Mouse (Mus musculus): ENCODE measurements at regions not wholly inside any gene's neighbourhood (a gene's known extent, or its start where the extent isn't known, plus 50 kb on each side); places are given as distances from the start of the nearest gene placed in this dataset.

DNA sequence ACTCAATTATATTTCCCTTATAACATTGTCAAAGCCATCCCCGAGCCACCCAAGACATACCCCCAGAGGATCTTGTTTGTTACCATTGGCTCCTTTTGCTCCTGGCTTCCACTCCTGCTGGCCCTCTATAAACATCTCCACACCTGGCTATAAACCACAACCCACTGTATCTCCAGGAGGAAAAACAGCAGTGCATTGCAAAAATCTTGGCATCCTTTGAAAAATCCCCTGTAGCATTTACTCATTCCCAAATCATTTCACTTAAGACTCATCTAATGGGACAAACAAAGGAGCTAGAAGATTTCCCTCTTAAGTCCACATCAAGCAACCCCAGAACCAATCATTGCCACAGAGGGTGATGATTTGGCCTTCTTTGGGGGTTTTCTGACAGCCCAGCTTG is 142.6 kb downstream of the Sox9 start:
- DNase-seq (no peak), ATAC-seq (ENCODE audit: insufficient read depth) (no peak)
- Histone ChIP-seq H3K27ac (ENCODE audit: low read depth) (no peak overlapping the region), H3K4me3 (ENCODE audit: low read depth, low read length) (no peak overlapping the region), H3K4me2 (no peak overlapping the region), H3K9ac (no peak overlapping the region), H3K27me3 (ENCODE audit: insufficient read depth, low read length) (no peaks in the 10 kb centered on the region), H3K36me3 (ENCODE audit: insufficient read depth) (no peaks in the 10 kb centered on the region), H3K4me1 (ENCODE audit: insufficient read depth) (no peaks in the 10 kb centered on the region; the same call in 1 of the 2 replicates), H3K9me3 (ENCODE audit: low read depth, low read length) (no peaks in the 10 kb centered on the region)
- WGBS = 34% methylated on average over 1 of the region's 1 CpGs
- TF ChIP-seq CTCF (IDR thresholded peaks at IDR 0.05; ENCODE audit: low read depth) = no peak

DNA sequence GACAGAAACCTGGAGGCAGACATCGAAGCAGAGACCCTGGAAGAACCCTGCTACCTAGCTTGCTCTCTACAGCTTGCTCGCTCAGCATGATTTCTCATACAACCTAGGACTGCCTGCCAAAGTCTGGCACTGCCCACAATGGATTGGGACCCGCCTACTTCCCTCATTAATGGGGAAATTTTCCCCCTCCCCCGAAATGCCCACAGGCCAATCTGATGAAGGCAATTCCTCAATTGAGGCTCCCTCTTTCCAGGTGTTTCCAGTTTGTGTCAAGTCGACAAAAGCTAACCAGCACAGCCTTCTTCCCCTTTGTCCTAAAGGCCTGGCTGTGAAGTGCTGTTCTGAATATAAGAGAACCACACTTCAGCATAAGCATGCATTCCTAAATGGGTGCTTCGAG is 143.1 kb downstream of the Sox9 start:
- peak; percentile 5 for DNase-seq
- H3K9me3 ChIP-seq (ENCODE audit: low read depth, low read length) = no peaks in the 10 kb centered on the region
- ATAC-seq (ENCODE audit: insufficient read depth) = no peak
- 58% methylated on average over 6 of the region's 6 CpGs for WGBS
- 0 out of 2 replicates have a peak overlapping the region, but pooled peaks have one; percentile 16 for H3K27ac ChIP-seq (ENCODE audit: low read depth)
- no peak overlapping the region for H3K4me2 ChIP-seq
- H3K4me3 ChIP-seq (ENCODE audit: low read depth, low read length) = no peak overlapping the region
- no peaks in the 10 kb centered on the region for H3K36me3 ChIP-seq (ENCODE audit: insufficient read depth)
- H3K27me3 ChIP-seq (ENCODE audit: insufficient read depth, low read length) = no peaks in the 10 kb centered on the region
- no peak overlapping the region for H3K9ac ChIP-seq
- no peak for TF ChIP-seq CTCF (IDR thresholded peaks at IDR 0.05; ENCODE audit: low read depth)
- H3K4me1 ChIP-seq (ENCODE audit: insufficient read depth) = no peaks in the 10 kb centered on the region; the same call in 1 of the 2 replicates

DNA sequence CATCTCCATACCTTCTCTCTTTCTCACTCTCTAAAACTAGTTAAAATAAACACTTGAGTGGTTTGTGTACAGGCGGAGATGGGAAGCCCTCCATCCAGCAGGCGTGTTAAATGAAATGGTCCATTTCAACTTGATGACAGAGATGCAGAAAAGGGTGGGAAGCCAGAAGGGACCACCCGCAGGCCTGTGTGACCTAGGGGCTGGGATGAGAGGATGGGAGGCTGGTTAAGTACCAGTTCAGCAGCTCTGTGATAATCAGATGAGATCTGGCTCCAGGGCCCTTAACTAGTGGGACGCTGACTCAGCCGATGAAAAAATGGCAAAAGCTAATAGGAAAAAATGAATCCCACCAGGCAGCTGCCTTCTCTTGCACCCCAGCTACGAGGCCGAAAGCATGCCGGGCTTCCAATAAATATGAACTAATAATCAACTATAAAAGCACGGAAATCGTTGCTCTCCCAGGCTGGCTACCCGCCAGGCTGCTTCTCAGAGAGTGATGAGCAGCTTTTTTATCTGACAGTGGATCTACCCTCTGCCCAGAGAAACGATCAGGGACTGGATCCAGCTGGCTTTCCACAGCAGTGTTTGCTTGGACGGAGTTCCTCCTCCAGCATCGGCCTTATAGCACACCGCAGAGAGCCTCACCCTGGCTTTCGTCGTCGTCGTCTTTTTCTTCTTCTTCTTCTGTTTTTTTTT is 144.5 kb downstream of the Sox9 start:
- 28% methylated on average over 19 of the region's 19 CpGs for WGBS
- DNase-seq = peak; percentile 88
- TF ChIP-seq CTCF (IDR thresholded peaks at IDR 0.05; ENCODE audit: low read depth) = no peak
- no peaks in the 10 kb centered on the region; the same call in 1 of the 2 replicates for H3K4me1 ChIP-seq (ENCODE audit: insufficient read depth)
- no peak overlapping the region for H3K9ac ChIP-seq
- no peak overlapping the region for H3K4me3 ChIP-seq (ENCODE audit: low read depth, low read length)
- H3K27me3 ChIP-seq (ENCODE audit: insufficient read depth, low read length) = no peaks in the 10 kb centered on the region
- no peak overlapping the region for H3K4me2 ChIP-seq
- ATAC-seq (ENCODE audit: insufficient read depth) = peak; percentile 86
- no peaks in the 10 kb centered on the region for H3K9me3 ChIP-seq (ENCODE audit: low read depth, low read length)
- peak overlapping the region; percentile 80 for H3K27ac ChIP-seq (ENCODE audit: low read depth)
- H3K36me3 ChIP-seq (ENCODE audit: insufficient read depth) = no peaks in the 10 kb centered on the region

DNA sequence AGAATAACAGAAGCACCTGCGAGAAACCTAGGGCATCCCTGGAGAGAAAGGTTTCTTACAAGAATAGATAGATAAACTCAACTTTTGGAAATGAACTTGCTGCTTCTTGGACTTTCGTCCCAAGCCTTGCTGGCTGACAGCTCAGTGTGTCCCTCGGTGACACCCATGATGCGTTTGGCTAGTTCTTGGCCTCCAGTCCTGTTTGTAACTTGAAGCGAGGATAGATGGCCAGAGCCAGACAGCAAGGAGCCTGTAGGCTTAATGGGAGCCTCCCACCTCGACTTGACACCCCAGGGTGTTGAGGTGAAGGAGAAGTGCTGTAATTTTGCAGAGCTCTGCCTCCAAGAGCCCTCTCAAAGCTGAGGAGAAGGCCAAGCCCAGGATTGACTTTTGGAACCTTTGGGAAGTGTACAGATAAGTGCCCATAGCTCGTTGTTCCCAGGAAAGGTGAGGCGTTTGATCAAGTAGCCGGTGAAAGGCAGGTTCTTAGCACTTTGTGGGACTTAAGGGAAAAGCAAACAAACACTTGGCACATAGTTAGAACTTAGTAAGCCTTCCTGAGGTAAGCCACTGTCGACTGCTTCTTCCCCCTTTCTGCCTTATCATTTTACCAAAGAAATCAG is 148.3 kb downstream of the Sox9 start:
- TF ChIP-seq CTCF (IDR thresholded peaks at IDR 0.05; ENCODE audit: low read depth) = no peak
- no peaks in the 10 kb centered on the region for H3K27me3 ChIP-seq (ENCODE audit: insufficient read depth, low read length)
- H3K36me3 ChIP-seq (ENCODE audit: insufficient read depth) = no peaks in the 10 kb centered on the region
- DNase-seq = peak; percentile 19
- H3K27ac ChIP-seq (ENCODE audit: low read depth) = peak overlapping the region; percentile 59
- no peak overlapping the region for H3K4me3 ChIP-seq (ENCODE audit: low read depth, low read length)
- no peaks in the 10 kb centered on the region for H3K9me3 ChIP-seq (ENCODE audit: low read depth, low read length)
- H3K9ac ChIP-seq = no peak overlapping the region
- ATAC-seq (ENCODE audit: insufficient read depth) = no peak
- peaks cover 3% of the 10 kb centered on the region; the same call in 1 of the 2 replicates for H3K4me1 ChIP-seq (ENCODE audit: insufficient read depth)
- no peak overlapping the region for H3K4me2 ChIP-seq
- WGBS = 35% methylated on average over 10 of the region's 10 CpGs

DNA sequence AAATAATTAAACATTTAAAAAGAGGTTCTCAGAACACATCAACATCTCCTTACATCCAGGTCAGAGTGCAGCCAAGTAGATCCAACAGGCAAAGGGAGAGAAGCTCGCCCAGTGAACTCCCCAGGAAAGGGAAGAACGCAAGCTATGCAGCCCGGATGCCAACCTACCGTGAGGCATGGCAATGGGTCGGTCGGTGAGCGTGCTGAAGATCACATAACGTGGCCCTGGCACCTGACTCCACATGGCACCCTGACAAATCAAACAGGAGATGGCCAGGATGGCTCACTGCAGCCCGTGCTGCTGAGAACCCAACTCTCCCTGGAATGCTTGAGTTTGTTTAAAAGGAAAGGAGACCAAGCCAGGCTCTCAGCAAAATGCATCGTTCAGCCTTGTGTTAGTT is 156.0 kb downstream of the Sox9 start:
- Histone ChIP-seq H3K9me3 (ENCODE audit: low read depth, low read length) (no peaks in the 10 kb centered on the region), H3K27ac (ENCODE audit: low read depth) (no peak overlapping the region), H3K4me3 (ENCODE audit: low read depth, low read length) (no peak overlapping the region), H3K4me2 (no peak overlapping the region), H3K9ac (no peak overlapping the region), H3K27me3 (ENCODE audit: insufficient read depth, low read length) (no peaks in the 10 kb centered on the region), H3K4me1 (ENCODE audit: insufficient read depth) (peaks cover 3% of the 10 kb centered on the region; the same call in 1 of the 2 replicates), H3K36me3 (ENCODE audit: insufficient read depth) (no peaks in the 10 kb centered on the region)
- DNase-seq = no peak
- ATAC-seq (ENCODE audit: insufficient read depth) = no peak
- WGBS = 85% methylated on average over 10 of the region's 10 CpGs
- no peak for TF ChIP-seq CTCF (IDR thresholded peaks at IDR 0.05; ENCODE audit: low read depth)

DNA sequence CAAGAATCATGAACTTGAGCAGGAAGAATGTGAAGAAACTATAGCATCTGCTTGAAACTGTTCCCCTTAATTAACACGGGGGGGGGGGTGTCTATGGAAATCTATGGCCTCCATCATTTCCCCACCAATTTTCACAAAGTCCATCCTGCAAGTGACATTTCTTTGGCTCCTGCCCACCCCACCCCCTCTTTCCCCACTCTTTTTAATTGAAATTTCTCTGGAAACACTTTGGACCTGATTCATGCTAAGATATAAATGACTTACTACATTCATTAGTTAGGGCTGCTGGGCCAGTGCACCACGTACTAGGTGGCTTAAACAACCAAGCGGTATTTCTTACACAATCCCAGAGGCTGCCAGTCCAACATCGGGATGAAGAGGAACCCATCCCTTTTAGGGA is 169.4 kb downstream of the Sox9 start:
- no peak overlapping the region for H3K27ac ChIP-seq (ENCODE audit: low read depth)
- H3K9ac ChIP-seq = no peak overlapping the region
- no peak overlapping the region for H3K4me2 ChIP-seq
- no peaks in the 10 kb centered on the region for H3K9me3 ChIP-seq (ENCODE audit: low read depth, low read length)
- no peak overlapping the region for H3K4me3 ChIP-seq (ENCODE audit: low read depth, low read length)
- H3K27me3 ChIP-seq (ENCODE audit: insufficient read depth, low read length) = no peaks in the 10 kb centered on the region
- DNase-seq = no peak
- H3K36me3 ChIP-seq (ENCODE audit: insufficient read depth) = no peaks in the 10 kb centered on the region
- TF ChIP-seq CTCF (IDR thresholded peaks at IDR 0.05; ENCODE audit: low read depth) = no peak
- no peaks in the 10 kb centered on the region; the same call in 1 of the 2 replicates for H3K4me1 ChIP-seq (ENCODE audit: insufficient read depth)
- ATAC-seq (ENCODE audit: insufficient read depth) = no peak
- WGBS = 74% methylated on average over 4 of the region's 4 CpGs

DNA sequence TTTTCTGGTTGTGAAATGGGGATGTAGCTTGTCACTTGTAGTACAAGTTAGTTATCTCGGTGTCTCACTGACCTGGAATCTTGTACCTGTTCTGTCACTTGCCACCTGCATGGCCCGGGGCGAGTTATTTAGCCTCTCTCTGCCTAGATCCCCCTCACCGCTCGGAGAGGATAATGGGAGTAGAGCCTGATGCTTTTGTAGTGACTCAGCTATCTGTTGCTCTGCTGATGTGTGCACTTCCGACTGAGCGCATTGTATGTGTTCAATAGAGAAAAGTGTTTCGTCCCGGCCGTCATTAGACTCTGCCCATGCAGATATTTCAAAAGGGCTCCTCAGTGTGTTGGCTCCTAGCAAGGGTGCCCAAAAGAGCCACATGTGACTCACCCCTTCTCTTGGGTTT is 170.3 kb downstream of the Sox9 start:
- no peaks in the 10 kb centered on the region for H3K9me3 ChIP-seq (ENCODE audit: low read depth, low read length)
- H3K27ac ChIP-seq (ENCODE audit: low read depth) = no peak overlapping the region
- 82% methylated on average over 10 of the region's 10 CpGs for WGBS
- no peaks in the 10 kb centered on the region for H3K27me3 ChIP-seq (ENCODE audit: insufficient read depth, low read length)
- no peaks in the 10 kb centered on the region; the same call in 1 of the 2 replicates for H3K4me1 ChIP-seq (ENCODE audit: insufficient read depth)
- no peak overlapping the region for H3K4me3 ChIP-seq (ENCODE audit: low read depth, low read length)
- H3K36me3 ChIP-seq (ENCODE audit: insufficient read depth) = no peaks in the 10 kb centered on the region
- no peak overlapping the region for H3K9ac ChIP-seq
- ATAC-seq (ENCODE audit: insufficient read depth) (no peak), DNase-seq (no peak)
- no peak overlapping the region for H3K4me2 ChIP-seq
- no peak for TF ChIP-seq CTCF (IDR thresholded peaks at IDR 0.05; ENCODE audit: low read depth)

Measured in lung, embryonic 14.5 days (tissue).